Mouse (Mus musculus): Measurements from ENCODE around the gene Gna14. TPM values are rescaled to one million over a fixed set of nuclear protein-coding genes. Genes with fewer than 3 reads are reported as not detected.
A peak's percentile ranks its signal among the peaks of the same experiment; 100 is the strongest.

The Gna14 gene
- polyA plus RNA-seq, 1 experiment from 2014 or later, result 0.79 TPM

GRCm38 (mm10) chr19:16490756-16491155 lies 55.2 kb downstream of the Gna14 start:
- WGBS (ENCODE audit: insufficient replicate concordance), result 67% methylated on average over 12 of the region's 12 CpGs
- H3K4me1 ChIP-seq (ENCODE audit: insufficient read depth), result peaks cover 4% of the 10 kb centered on the region; the same call in 1 of the 2 replicates
- H3K4me3 ChIP-seq (ENCODE audit: low read depth, low read length), result no peak overlapping the region
- no peak for ATAC-seq
- H3K36me3 ChIP-seq (replicated peaks; ENCODE audit: insufficient read depth, low read length), result no peaks in the 10 kb centered on the region
- H3K27me3 ChIP-seq (ENCODE audit: insufficient read depth, low read length), result no peaks in the 10 kb centered on the region
- H3K9me3 ChIP-seq (ENCODE audit: low read length), result no peaks in the 10 kb centered on the region
- H3K4me2 ChIP-seq (ENCODE audit: low read depth, low read length), result no peak overlapping the region
- DNase-seq, result no peak
- H3K27ac ChIP-seq (ENCODE audit: low read depth), result no peak overlapping the region
- H3K9ac ChIP-seq (replicated peaks), result no peak overlapping the region
- TF ChIP-seq EP300 (IDR thresholded peaks at IDR 0.05; ENCODE audit: low read depth), result no peak
- TF ChIP-seq CTCF (IDR thresholded peaks at IDR 0.05; ENCODE audit: low read depth), result no peak

- Histone ChIP-seq H3K27ac (ENCODE audit: low read depth) (no peak overlapping the region), H3K4me2 (ENCODE audit: low read depth, low read length) (no peak overlapping the region), H3K9me3 (ENCODE audit: low read length) (no peaks in the 10 kb centered on the region), H3K36me3 (replicated peaks; ENCODE audit: insufficient read depth, low read length) (no peaks in the 10 kb centered on the region), H3K9ac (replicated peaks) (no peak overlapping the region), H3K4me1 (ENCODE audit: insufficient read depth) (peaks cover 4% of the 10 kb centered on the region; the same call in 1 of the 2 replicates), H3K27me3 (ENCODE audit: insufficient read depth, low read length) (no peaks in the 10 kb centered on the region), H3K4me3 (ENCODE audit: low read depth, low read length) (no peak overlapping the region)
- no peak for ATAC-seq
- DNase-seq, result no peak
- TF ChIP-seq EP300 (IDR thresholded peaks at IDR 0.05; ENCODE audit: low read depth), result no peak
- TF ChIP-seq CTCF (IDR thresholded peaks at IDR 0.05; ENCODE audit: low read depth), result no peak
- 61% methylated on average over 7 of the region's 7 CpGs for WGBS (ENCODE audit: insufficient replicate concordance)
These were observed 55.9 kb downstream of the Gna14 start for GRCm38 (mm10) chr19:16491497-16491896.

- H3K27ac ChIP-seq (ENCODE audit: low read depth), result no peak overlapping the region
- H3K4me3 ChIP-seq (ENCODE audit: low read depth, low read length), result no peak overlapping the region
- H3K9ac ChIP-seq (replicated peaks), result no peak overlapping the region
- H3K4me2 ChIP-seq (ENCODE audit: low read depth, low read length), result no peak overlapping the region
- WGBS (ENCODE audit: insufficient replicate concordance), result 32% methylated on average over 1 of the region's 1 CpGs
- TF ChIP-seq EP300 (IDR thresholded peaks at IDR 0.05; ENCODE audit: low read depth) (peak; percentile 44; the same call in 1 of the 2 replicates), CTCF (IDR thresholded peaks at IDR 0.05; ENCODE audit: low read depth) (no peak)
- H3K4me1 ChIP-seq (ENCODE audit: insufficient read depth), result peaks cover 4% of the 10 kb centered on the region; the same call in 1 of the 2 replicates
- ATAC-seq, result no peak
- no peak for DNase-seq
- no peaks in the 10 kb centered on the region for H3K9me3 ChIP-seq (ENCODE audit: low read length)
- H3K27me3 ChIP-seq (ENCODE audit: insufficient read depth, low read length), result no peaks in the 10 kb centered on the region
- no peaks in the 10 kb centered on the region for H3K36me3 ChIP-seq (replicated peaks; ENCODE audit: insufficient read depth, low read length)
These were observed 56.9 kb downstream of the Gna14 start for GRCm38 (mm10) chr19:16492453-16492852.

GRCm38 (mm10) chr19:16494816-16495516 lies 59.4 kb downstream of the Gna14 start:
- peaks cover 4% of the 10 kb centered on the region; the same call in 1 of the 2 replicates for H3K4me1 ChIP-seq (ENCODE audit: insufficient read depth)
- no peaks in the 10 kb centered on the region for H3K36me3 ChIP-seq (replicated peaks; ENCODE audit: insufficient read depth, low read length)
- no peak overlapping the region for H3K4me2 ChIP-seq (ENCODE audit: low read depth, low read length)
- ATAC-seq (peak; percentile 44), DNase-seq (no peak)
- H3K27me3 ChIP-seq (ENCODE audit: insufficient read depth, low read length), result no peaks in the 10 kb centered on the region
- no peak for TF ChIP-seq CTCF (IDR thresholded peaks at IDR 0.05; ENCODE audit: low read depth)
- TF ChIP-seq EP300 (IDR thresholded peaks at IDR 0.05; ENCODE audit: low read depth), result no peak
- no peak overlapping the region for H3K4me3 ChIP-seq (ENCODE audit: low read depth, low read length)
- no peaks in the 10 kb centered on the region for H3K9me3 ChIP-seq (ENCODE audit: low read length)
- H3K9ac ChIP-seq (replicated peaks), result no peak overlapping the region
- 51% methylated on average over 10 of the region's 10 CpGs for WGBS (ENCODE audit: insufficient replicate concordance)
- H3K27ac ChIP-seq (ENCODE audit: low read depth), result no peak overlapping the region

GRCm38 (mm10) chr19:16496016-16496415 lies 60.5 kb downstream of the Gna14 start:
- no peak for TF ChIP-seq CTCF (IDR thresholded peaks at IDR 0.05; ENCODE audit: low read depth)
- H3K4me2 ChIP-seq (ENCODE audit: low read depth, low read length), result no peak overlapping the region
- no peak overlapping the region for H3K4me3 ChIP-seq (ENCODE audit: low read depth, low read length)
- no peak for DNase-seq
- no peaks in the 10 kb centered on the region for H3K9me3 ChIP-seq (ENCODE audit: low read length)
- no peaks in the 10 kb centered on the region for H3K27me3 ChIP-seq (ENCODE audit: insufficient read depth, low read length)
- no peak for ATAC-seq
- H3K36me3 ChIP-seq (replicated peaks; ENCODE audit: insufficient read depth, low read length), result no peaks in the 10 kb centered on the region
- H3K9ac ChIP-seq (replicated peaks), result no peak overlapping the region
- WGBS (ENCODE audit: insufficient replicate concordance), result 83% methylated on average over 5 of the region's 5 CpGs
- H3K27ac ChIP-seq (ENCODE audit: low read depth), result no peak overlapping the region
- peaks cover 3% of the 10 kb centered on the region; the same call in 1 of the 2 replicates for H3K4me1 ChIP-seq (ENCODE audit: insufficient read depth)

GRCm38 (mm10) chr19:16502054-16502453 lies 66.5 kb downstream of the Gna14 start:
- no peak overlapping the region for H3K4me2 ChIP-seq (ENCODE audit: low read depth, low read length)
- H3K36me3 ChIP-seq (replicated peaks; ENCODE audit: insufficient read depth, low read length), result no peaks in the 10 kb centered on the region
- no peak overlapping the region for H3K9ac ChIP-seq (replicated peaks)
- H3K27me3 ChIP-seq (ENCODE audit: insufficient read depth, low read length), result no peaks in the 10 kb centered on the region
- H3K4me3 ChIP-seq (ENCODE audit: low read depth, low read length), result no peak overlapping the region
- no peaks in the 10 kb centered on the region for H3K4me1 ChIP-seq (ENCODE audit: insufficient read depth)
- H3K27ac ChIP-seq (ENCODE audit: low read depth), result no peak overlapping the region
- H3K9me3 ChIP-seq (ENCODE audit: low read length), result no peaks in the 10 kb centered on the region
- no peak for ATAC-seq
- no peak for DNase-seq
- WGBS (ENCODE audit: insufficient replicate concordance), result 52% methylated on average over 5 of the region's 5 CpGs
- no peak for TF ChIP-seq EP300 (IDR thresholded peaks at IDR 0.05; ENCODE audit: low read depth)
- no peak for TF ChIP-seq CTCF (IDR thresholded peaks at IDR 0.05; ENCODE audit: low read depth)

All from liver, postnatal 0 days (tissue).